Mouse (Mus musculus): Measurements from ENCODE around the gene Zmynd8.

DNA sequence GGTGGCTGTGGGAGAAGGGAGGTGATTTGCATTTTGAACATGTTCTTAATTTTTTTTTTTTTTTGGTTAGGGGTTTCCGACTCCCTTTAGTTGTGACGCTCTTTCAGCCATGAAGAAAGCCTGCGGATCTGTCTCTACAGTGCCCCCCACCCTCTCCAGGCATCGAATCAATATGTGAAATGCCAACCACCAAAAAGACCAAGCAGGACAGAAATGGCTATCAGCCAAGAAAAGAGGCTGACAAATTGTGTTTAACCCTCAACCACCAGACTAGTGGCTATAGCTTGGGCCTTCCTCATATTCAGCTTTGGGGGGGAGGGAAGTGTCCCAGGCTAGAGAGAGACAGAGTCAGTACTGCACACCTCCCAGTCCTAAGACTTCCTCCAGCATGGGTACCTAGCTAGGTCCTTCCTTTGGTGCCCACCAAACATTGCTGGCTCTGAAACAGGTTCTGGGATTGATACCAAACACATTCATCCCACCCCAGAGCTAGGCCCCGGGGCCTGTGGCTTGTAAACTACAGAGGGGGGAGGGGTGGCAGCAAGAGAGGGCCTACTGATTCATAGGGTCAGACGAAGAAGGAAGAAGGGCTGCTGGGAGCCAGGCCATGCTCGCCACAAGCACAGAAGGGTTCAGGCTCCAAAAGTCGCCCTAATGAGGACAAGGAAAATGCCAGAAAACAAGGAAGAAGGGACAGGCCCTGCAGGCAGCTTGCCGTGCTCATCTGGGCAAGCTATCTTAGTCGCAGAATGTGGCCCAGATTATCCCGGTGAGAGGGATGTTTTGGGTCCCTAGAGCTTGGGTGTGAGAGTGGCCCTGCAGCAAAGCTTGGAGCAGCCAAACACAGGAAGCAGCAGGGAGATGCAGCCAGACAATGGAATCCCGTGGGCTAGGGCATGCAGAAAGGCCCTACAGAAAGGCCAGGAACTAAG lies 40.1 kb downstream of the Zmynd8 start:
- no peak for TF ChIP-seq ZNF384 (IDR thresholded peaks at IDR 0.05; ENCODE audit: low read depth, low read length)
- no peak for TF ChIP-seq CHD2 (IDR thresholded peaks at IDR 0.05; ENCODE audit: low read depth, low read length)
- no peak for TF ChIP-seq HCFC1 (IDR thresholded peaks at IDR 0.05; ENCODE audit: borderline replicate concordance, insufficient read depth, low read length)
- TF ChIP-seq ZC3H11A (IDR thresholded peaks at IDR 0.05; ENCODE audit: borderline replicate concordance, low read depth, low read length): no peak
- no peak for TF ChIP-seq MAFK (IDR thresholded peaks at IDR 0.05; ENCODE audit: insufficient read depth, low read depth, low read length)

Data from ES-E14 (cell line).